Mouse (Mus musculus) spleen, adult 2 months (tissue): ENCODE results near the gene Gnaq. TPM values are rescaled to one million over a fixed set of nuclear protein-coding genes. Genes with fewer than 3 reads are reported as not detected.

Experiments used
- DNase-seq, 2 experiments: peaks; one replicate each; pipeline versions ENCODE4 v3.0.0 to v3.0.0-alpha.2; 2012 to 2021; ENCODE audit warnings: low spot score in 2 of 2, low read depth in 1 of 2
- H3K27ac ChIP-seq: fragments of 200-500 bp; 2 replicates; pipeline ENCODE4 v1.5.1; 2012; ENCODE audit warnings: low read length, inconsistent platforms; ENCODE audit not compliant: insufficient read depth
- H3K27me3 ChIP-seq: fragments of 200-500 bp; 2 replicates; pipeline ENCODE4 v1.6.1; 2012; ENCODE audit warnings: mild to moderate bottlenecking, moderate library complexity, low read length, inconsistent platforms; ENCODE audit not compliant: control insufficient read depth, insufficient read depth
- H3K36me3 ChIP-seq: fragments of 200-500 bp; 2 replicates; pipeline ENCODE4 v1.6.1; 2012; ENCODE audit warnings: mild to moderate bottlenecking, low read length, inconsistent platforms; ENCODE audit not compliant: control insufficient read depth, insufficient read depth
- H3K4me1 ChIP-seq: fragments of 200-500 bp; 2 replicates; pipeline ENCODE4 v1.6.1; 2011; ENCODE audit warnings: inconsistent platforms; ENCODE audit not compliant: control insufficient read depth, insufficient read depth, insufficient read length
- H3K4me3 ChIP-seq: fragments of 200-500 bp; 2 replicates; pipeline ENCODE4 v1.5.1; 2011; ENCODE audit warnings: mild to moderate bottlenecking, inconsistent platforms; ENCODE audit not compliant: insufficient read depth, insufficient read length; ENCODE audit errors: extremely low read depth
- CTCF ChIP-seq: fragments of 200-500 bp; IDR thresholded peaks from 2 replicates; pipeline ENCODE4 v1.5.1; 2011; ENCODE audit warnings: mild to moderate bottlenecking, inconsistent platforms; ENCODE audit not compliant: insufficient read depth, insufficient read length, insufficient replicate concordance; ENCODE audit errors: extremely low read depth
- POLR2A ChIP-seq: fragments of 200-500 bp; IDR thresholded peaks from 2 replicates; pipeline ENCODE4 v1.6.1; 2011; ENCODE audit warnings: low read depth, low read length, inconsistent platforms
- WGBS: fragments of 180-500 bp; shearing (Covaris S2); methylation state at CpG from one replicate; pipeline ENCODE4 v1.1.7; 2018; 5-methylcytosine and 5-hydroxymethylcytosine counted together
- polyA plus RNA-seq: library from polyadenylated mRNA; depleted of rRNA; stranded (reverse); fragments of >200 nt; gene quantifications from 2 replicates; pipeline ENCODE4 v1.2.3, GENCODE M21; 2012

The Gnaq gene
- polyA plus RNA-seq, 1 experiment = 7.3 TPM

DNA sequence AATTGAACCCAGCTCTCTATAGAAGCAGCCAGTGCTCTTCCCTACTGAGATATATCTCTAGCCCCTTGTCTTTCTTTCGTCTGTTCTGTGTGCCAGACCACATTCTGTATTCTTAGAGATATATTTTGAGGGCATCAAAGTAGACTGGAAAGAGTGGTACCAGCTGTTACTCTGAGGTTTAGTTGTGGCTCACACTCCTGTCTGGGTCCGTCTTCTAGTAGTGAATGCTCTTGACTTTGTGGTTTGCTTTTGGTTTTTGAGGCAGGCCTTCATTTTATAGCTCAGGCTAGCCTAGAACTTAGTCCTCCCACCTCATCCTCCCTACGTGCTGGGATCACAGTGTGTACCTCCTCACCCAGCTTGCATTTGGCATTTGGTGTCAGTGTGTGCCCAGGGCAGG is 54.4 kb downstream of the Gnaq start:
- Histone ChIP-seq H3K27ac (no peak overlapping the region), H3K4me3 (no peak overlapping the region), H3K4me1 (no peaks in the 10 kb centered on the region), H3K36me3 (no peaks in the 10 kb centered on the region), H3K27me3 (no peaks in the 10 kb centered on the region)
- no peak for DNase-seq
- no peak for TF ChIP-seq CTCF
- no peak for TF ChIP-seq POLR2A
- 56% methylated on average over 3 of the region's 3 CpGs for WGBS

DNA sequence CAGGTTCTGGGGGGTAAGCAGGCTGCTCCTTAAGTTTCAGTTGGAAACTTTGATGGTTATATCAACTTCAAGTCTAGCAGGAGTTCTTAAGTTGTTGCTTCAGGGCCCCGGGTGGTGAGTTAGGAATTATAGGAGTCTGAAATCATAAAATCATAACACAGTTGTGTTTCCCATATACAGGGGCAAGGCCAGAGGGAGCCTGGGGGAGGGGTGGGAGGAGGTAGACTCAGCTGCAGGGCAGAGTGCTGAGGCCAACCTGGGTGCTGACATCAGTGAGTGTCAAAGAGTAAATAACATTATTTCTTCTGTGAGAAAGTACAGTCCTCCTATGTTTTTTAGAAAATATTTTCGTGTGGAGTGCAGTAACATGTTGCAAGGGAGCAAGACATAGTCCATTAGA is 55.3 kb downstream of the Gnaq start:
- H3K27ac ChIP-seq = no peak overlapping the region
- no peak for DNase-seq
- 81% methylated on average over 2 of the region's 2 CpGs for WGBS
- no peak for TF ChIP-seq POLR2A
- no peak for TF ChIP-seq CTCF
- no peak overlapping the region for H3K4me3 ChIP-seq
- no peaks in the 10 kb centered on the region for H3K36me3 ChIP-seq
- no peaks in the 10 kb centered on the region for H3K4me1 ChIP-seq
- no peaks in the 10 kb centered on the region for H3K27me3 ChIP-seq

DNA sequence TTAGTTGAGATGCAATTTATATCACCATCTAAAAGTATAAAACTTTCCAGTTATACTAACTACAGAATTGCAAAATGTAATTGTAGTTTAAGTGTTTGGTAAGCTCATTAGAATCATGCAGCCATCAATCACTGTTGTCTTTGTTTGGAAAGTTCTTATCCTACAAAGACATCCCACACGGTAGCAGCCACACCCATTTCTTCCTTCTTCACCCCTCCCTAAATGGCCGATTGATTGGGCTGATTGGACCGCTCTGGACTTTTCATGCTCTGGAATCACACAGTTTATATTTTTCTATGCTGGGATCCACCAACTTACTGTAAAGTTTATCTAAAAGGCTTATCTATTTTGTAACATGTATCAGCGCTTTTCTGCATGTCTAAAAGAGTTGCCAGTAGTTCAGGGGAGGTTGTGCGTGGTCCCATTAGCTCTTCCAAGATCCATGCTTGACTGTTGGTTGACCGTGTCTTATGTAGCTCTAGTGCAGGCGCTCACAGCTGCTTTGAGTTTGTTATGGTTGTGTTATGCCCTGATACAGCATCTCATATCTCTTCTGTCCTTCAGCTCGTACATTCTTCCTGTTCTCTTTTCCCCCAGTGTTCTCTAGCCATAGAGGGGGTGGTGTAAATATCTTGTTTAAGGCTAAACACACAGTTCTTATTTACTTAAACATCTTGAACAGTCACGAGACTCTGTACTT is 56.6 kb downstream of the Gnaq start:
- Histone ChIP-seq H3K4me1 (no peaks in the 10 kb centered on the region), H3K27ac (no peak overlapping the region), H3K36me3 (no peaks in the 10 kb centered on the region), H3K4me3 (no peak overlapping the region), H3K27me3 (no peaks in the 10 kb centered on the region)
- TF ChIP-seq CTCF = no peak
- TF ChIP-seq POLR2A = no peak
- 81% methylated on average over 9 of the region's 9 CpGs for WGBS
- no peak for DNase-seq

DNA sequence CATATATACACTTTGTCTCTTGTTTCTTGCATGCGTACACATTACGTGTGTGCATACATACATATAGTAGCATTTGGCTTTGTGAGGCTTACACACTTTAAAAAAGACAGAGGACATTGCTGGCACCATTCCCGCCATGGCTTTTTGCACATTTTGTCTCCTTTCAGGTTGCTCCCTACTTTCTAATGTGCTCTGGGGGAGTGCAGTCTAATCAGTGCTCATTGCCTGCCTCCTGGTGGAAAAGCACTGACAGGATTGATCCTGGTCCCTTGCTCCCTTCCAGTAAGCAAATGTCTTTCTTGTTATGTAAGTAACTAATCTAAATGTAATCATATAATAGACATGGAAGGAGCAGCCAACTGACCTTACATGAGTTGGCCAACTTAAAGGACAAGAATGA is 65.5 kb downstream of the Gnaq start:
- Histone ChIP-seq H3K4me3 (no peak overlapping the region), H3K27me3 (no peaks in the 10 kb centered on the region), H3K27ac (no peak overlapping the region), H3K4me1 (no peaks in the 10 kb centered on the region), H3K36me3 (no peaks in the 10 kb centered on the region)
- 87% methylated on average over 3 of the region's 3 CpGs for WGBS
- DNase-seq = no peak
- TF ChIP-seq POLR2A = no peak
- TF ChIP-seq CTCF = no peak

DNA sequence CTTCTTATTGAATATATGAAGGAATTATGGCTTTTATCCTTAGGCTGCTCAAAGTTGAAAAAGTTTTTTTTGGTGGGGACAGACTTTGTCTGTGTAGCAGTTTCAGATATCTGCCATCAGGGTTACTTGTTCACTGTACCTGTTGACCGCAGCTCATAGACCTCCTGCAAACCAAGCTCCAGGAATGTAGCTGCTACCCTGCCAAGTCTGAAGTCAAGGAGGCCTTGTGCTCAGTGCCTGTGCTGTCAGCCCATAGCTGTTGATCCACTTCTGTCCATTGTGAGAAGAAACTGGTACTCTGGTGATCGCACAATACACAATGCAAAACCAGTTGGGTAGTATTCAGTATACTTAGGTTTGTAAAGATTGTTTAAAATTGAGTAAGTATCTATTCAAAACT is 68.7 kb downstream of the Gnaq start:
- H3K4me1 ChIP-seq = 0 out of 2 replicates have a peak, but pooled peaks cover 2% of the 10 kb centered on the region
- TF ChIP-seq CTCF (no peak), POLR2A (no peak)
- no peak overlapping the region for H3K27ac ChIP-seq
- H3K36me3 ChIP-seq = no peaks in the 10 kb centered on the region
- no peaks in the 10 kb centered on the region for H3K27me3 ChIP-seq
- no peak overlapping the region for H3K4me3 ChIP-seq
- DNase-seq = no peak
- 93% methylated on average over 2 of the region's 2 CpGs for WGBS

DNA sequence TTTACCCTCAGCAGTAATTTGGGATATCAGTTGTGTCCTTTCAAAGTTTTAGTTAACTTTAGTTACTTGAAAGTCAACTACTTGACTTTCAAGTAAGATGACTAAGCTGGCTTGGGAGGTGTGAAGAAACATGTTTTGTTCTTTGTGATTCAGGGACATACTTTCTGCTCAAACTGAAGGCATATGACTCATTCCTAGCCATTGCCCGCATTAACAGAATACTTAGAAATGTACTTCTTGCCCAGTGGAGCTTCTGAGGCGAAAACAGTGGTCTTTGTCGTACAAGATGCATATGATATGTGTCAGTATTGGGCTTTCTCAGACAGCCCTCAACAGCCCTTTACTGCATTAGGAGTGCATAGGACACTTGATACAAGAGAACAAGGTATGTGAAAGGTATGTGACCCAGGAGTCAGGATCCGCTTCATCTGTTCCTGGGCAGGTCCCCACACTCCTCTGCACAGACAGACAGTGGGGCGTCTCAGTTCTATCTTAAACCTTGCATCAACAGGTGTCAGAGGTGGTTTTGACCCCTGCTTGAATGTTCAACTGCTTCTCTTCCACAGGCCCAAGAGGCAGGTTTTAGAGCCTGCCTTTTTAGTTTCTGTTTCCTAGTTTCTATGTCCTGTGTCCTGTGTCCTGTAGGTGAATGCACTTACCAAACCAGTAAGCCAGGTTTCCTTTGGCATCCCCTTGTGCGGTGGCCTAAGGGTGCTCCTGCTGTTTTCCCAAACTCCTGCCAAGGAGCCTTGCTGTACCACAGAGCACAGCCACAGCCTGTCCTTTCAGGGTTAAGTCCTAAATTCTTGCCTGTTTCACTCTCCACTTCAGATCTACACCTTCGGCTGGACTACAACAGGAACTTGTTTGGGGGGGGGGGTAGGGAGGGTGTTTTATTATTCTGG is 72.4 kb downstream of the Gnaq start:
- H3K27me3 ChIP-seq = no peaks in the 10 kb centered on the region
- 82% methylated on average over 7 of the region's 7 CpGs for WGBS
- H3K27ac ChIP-seq = no peak overlapping the region
- peaks cover 5% of the 10 kb centered on the region; the same call in 1 of the 2 replicates for H3K4me1 ChIP-seq
- no peak overlapping the region for H3K4me3 ChIP-seq
- no peak for DNase-seq
- no peaks in the 10 kb centered on the region for H3K36me3 ChIP-seq
- TF ChIP-seq CTCF (no peak), POLR2A (no peak)
